Mouse (Mus musculus): ENCODE measurements at regions not wholly inside any gene's neighbourhood (a gene's known extent, or its start where the extent isn't known, plus 50 kb on each side); places are given as distances from the start of the nearest gene placed in this dataset.

GRCm38 (mm10) chr3:56681031-56681430, 497.5 kb upstream of the Nbea start:
- TF ChIP-seq CTCF (IDR thresholded peaks at IDR 0.05): no peak
- intact Hi-C loops (cut with DNase I): no loop called here
- H3K4me3 ChIP-seq: no peak overlapping the region
- no peak overlapping the region for H3K27ac ChIP-seq
- DNase-seq (ENCODE audit: extremely low spot score in 1 of 2, low spot score in 2 of 2): no peak

GRCm38 (mm10) chr3:56668829-56669228, 485.3 kb upstream of the Nbea start:
- no peak overlapping the region for H3K4me3 ChIP-seq
- intact Hi-C loops (cut with DNase I): no loop called here
- no peak overlapping the region for H3K27ac ChIP-seq
- TF ChIP-seq CTCF (IDR thresholded peaks at IDR 0.05): no peak
- DNase-seq (ENCODE audit: extremely low spot score in 1 of 2, low spot score in 2 of 2): no peak

GRCm38 (mm10) chr3:56660594-56660993, 477.1 kb upstream of the Nbea start:
- intact Hi-C loops (cut with DNase I): no loop called here
- TF ChIP-seq CTCF (IDR thresholded peaks at IDR 0.05): no peak
- DNase-seq (ENCODE audit: extremely low spot score in 1 of 2, low spot score in 2 of 2): no peak
- H3K27ac ChIP-seq: no peak overlapping the region
- H3K4me3 ChIP-seq: no peak overlapping the region

GRCm38 (mm10) chr3:56647313-56647712, 463.8 kb upstream of the Nbea start:
- no peak for DNase-seq (ENCODE audit: extremely low spot score in 1 of 2, low spot score in 2 of 2)
- H3K4me3 ChIP-seq: no peak overlapping the region
- intact Hi-C loops (cut with DNase I): no loop called here
- no peak for TF ChIP-seq CTCF (IDR thresholded peaks at IDR 0.05)
- H3K27ac ChIP-seq: no peak overlapping the region
